ENCODE assay signal across 8 mouse cellular contexts in genomic region chr11:80428381-80429008, GRCm38 (mm10). TPM values are rescaled to one million over a fixed set of nuclear protein-coding genes. Genes with fewer than 3 reads are reported as not detected.
DNase-seq lines count a peak whose midpoint lies in the region; ATAC-seq and TF ChIP-seq lines count a peak whose summit lies in the region.

Gene Psmd11 (plus strand): TSS chr11:80428615.

- peak within 1 kb of the TSS; percentile 91 for H3K27ac ChIP-seq in heart, embryonic 12.5 days (ENCODE audit: poor library complexity, severe bottlenecking)
- H3K27ac ChIP-seq in kidney, postnatal 0 days = peak within 1 kb of the TSS; percentile 88
- peak within 1 kb of the TSS; percentile 80 for H3K27ac ChIP-seq in liver, embryonic 11.5 days (ENCODE audit: low read depth, low read length)
- peak within 1 kb of the TSS; percentile 79 for H3K27ac ChIP-seq in stomach, embryonic 14.5 days (ENCODE audit: low read length)

- peak within 1 kb of the TSS; percentile 98 for H3K9ac ChIP-seq in heart, embryonic 12.5 days
- H3K9ac ChIP-seq in kidney, postnatal 0 days (ENCODE audit: low read depth, low read length) = peak within 1 kb of the TSS; percentile 97
- peak within 1 kb of the TSS; percentile 96 for H3K9ac ChIP-seq in liver, embryonic 11.5 days (ENCODE audit: low read depth, low read length)
- H3K9ac ChIP-seq in stomach, embryonic 14.5 days (replicated peaks; ENCODE audit: low read depth, low read length) = peak within 1 kb of the TSS; percentile 97

- ATAC-seq in erythroid progenitor cell, adult 5-6 weeks (replicated peaks; ENCODE audit: low FRiP score, poor library complexity, severe bottlenecking) = peak; percentile 100
- ATAC-seq in heart, embryonic 12.5 days (ENCODE audit: insufficient number of reproducible peaks, low FRiP score) = peak; percentile 97
- peak; percentile 98 for ATAC-seq in kidney, postnatal 0 days (replicated peaks; ENCODE audit: low FRiP score, low read depth)
- peak; percentile 97 for ATAC-seq in liver, embryonic 11.5 days (replicated peaks; ENCODE audit: low FRiP score)
- ATAC-seq in stomach, embryonic 14.5 days (ENCODE audit: insufficient number of reproducible peaks, insufficient read depth, low FRiP score, low read depth) = peak; percentile 99

- peak within 1 kb of the TSS; percentile 96 for H3K4me3 ChIP-seq in heart, embryonic 12.5 days
- H3K4me3 ChIP-seq in kidney, postnatal 0 days (replicated peaks; ENCODE audit: low read depth, low read length) = peak within 1 kb of the TSS; percentile 100
- H3K4me3 ChIP-seq in liver, embryonic 11.5 days (ENCODE audit: low read depth, low read length) = peak within 1 kb of the TSS; percentile 87
- peak within 1 kb of the TSS; percentile 99 for H3K4me3 ChIP-seq in stomach, embryonic 14.5 days (ENCODE audit: low read depth, low read length)

- peak within 1 kb of the TSS; percentile 87 for H3K4me2 ChIP-seq in heart, embryonic 12.5 days
- peak within 1 kb of the TSS; percentile 81 for H3K4me2 ChIP-seq in kidney, postnatal 0 days (ENCODE audit: low read length)
- H3K4me2 ChIP-seq in liver, embryonic 11.5 days = peak within 1 kb of the TSS; percentile 81
- peak within 1 kb of the TSS; percentile 71 for H3K4me2 ChIP-seq in stomach, embryonic 14.5 days (replicated peaks; ENCODE audit: low read depth, low read length)

- H3K4me1 ChIP-seq in heart, embryonic 12.5 days (replicated peaks) = peaks cover 4% of the 10 kb centered on the region
- H3K4me1 ChIP-seq in kidney, postnatal 0 days (replicated peaks; ENCODE audit: insufficient read depth, low read length) = no peaks in the 10 kb centered on the region
- peaks cover 6% of the 10 kb centered on the region for H3K4me1 ChIP-seq in liver, embryonic 11.5 days (replicated peaks; ENCODE audit: control insufficient read depth, insufficient read depth, low read length)
- H3K4me1 ChIP-seq in stomach, embryonic 14.5 days (ENCODE audit: control insufficient read depth, insufficient read depth, low read length) = peaks cover 4% of the 10 kb centered on the region; the same call in 1 of the 2 replicates

- WGBS in heart, embryonic 12.5 days = under 1% methylated on average over 58 of the region's 58 CpGs
- WGBS in kidney, postnatal 0 days = under 1% methylated on average over 57 of the region's 58 CpGs
- under 1% methylated on average over 58 of the region's 58 CpGs for WGBS in liver, embryonic 11.5 days
- WGBS in stomach, embryonic 14.5 days = under 1% methylated on average over 58 of the region's 58 CpGs

- peak; percentile 96 for DNase-seq in CD4-positive helper T cell, adult 2 months (ENCODE audit: low read depth, low spot score)
- DNase-seq in brain, embryonic 18.5 days (ENCODE audit: low read depth, low spot score) = peak; percentile 93
- DNase-seq in kidney, postnatal 0 days (ENCODE audit: low spot score) = peak; percentile 99
- peak; percentile 93 for DNase-seq in liver, embryonic 11.5 days (ENCODE audit: low spot score)
- DNase-seq in naive thymus-derived CD4-positive, alpha-beta T cell, adult 2 months (ENCODE audit: low read depth) = peak; percentile 95

- H3K36me3 ChIP-seq in heart, embryonic 12.5 days = peaks cover 18% of the 10 kb centered on the region
- peaks cover 8% of the 10 kb centered on the region for H3K36me3 ChIP-seq in kidney, postnatal 0 days (ENCODE audit: insufficient read depth, low read length)
- peaks cover 13% of the 10 kb centered on the region for H3K36me3 ChIP-seq in liver, embryonic 11.5 days (ENCODE audit: control insufficient read depth, insufficient read depth, low read length)
- H3K36me3 ChIP-seq in stomach, embryonic 14.5 days (ENCODE audit: control insufficient read depth, insufficient read depth, low read length) = peaks cover 14% of the 10 kb centered on the region; the same call in 1 of the 2 replicates

- TF ChIP-seq CTCF in kidney, postnatal 0 days (IDR thresholded peaks at IDR 0.05; ENCODE audit: low read depth) = peak; percentile 88

- H3K27me3 ChIP-seq in heart, embryonic 12.5 days (replicated peaks) = no peaks in the 10 kb centered on the region
- H3K27me3 ChIP-seq in kidney, postnatal 0 days (ENCODE audit: insufficient read depth, low read length) = no peaks in the 10 kb centered on the region
- H3K27me3 ChIP-seq in liver, embryonic 11.5 days (replicated peaks; ENCODE audit: control insufficient read depth, insufficient read depth, low read length) = no peaks in the 10 kb centered on the region
- no peaks in the 10 kb centered on the region for H3K27me3 ChIP-seq in stomach, embryonic 14.5 days (ENCODE audit: control insufficient read depth, insufficient read depth, low read length)

- H3K9me3 ChIP-seq in heart, embryonic 12.5 days (replicated peaks) = no peaks in the 10 kb centered on the region
- H3K9me3 ChIP-seq in kidney, postnatal 0 days (replicated peaks; ENCODE audit: low read length) = no peaks in the 10 kb centered on the region
- H3K9me3 ChIP-seq in liver, embryonic 11.5 days (ENCODE audit: control insufficient read depth, low read length) = no peaks in the 10 kb centered on the region
- no peaks in the 10 kb centered on the region for H3K9me3 ChIP-seq in stomach, embryonic 14.5 days (ENCODE audit: control insufficient read depth, low read depth, low read length)

RNA-seq across cellular contexts. Expression of gene Psmd11, which starts in this region (rescaled TPM):
- 68.3 and 71.4 TPM in 2 replicates for total RNA-seq in erythroid progenitor cell, adult 5-6 weeks (2015; ENCODE audit: low replicate concordance)
- total RNA-seq in erythroid progenitor cell, adult 5-6 weeks (2017; ENCODE audit: low replicate concordance) = 68.3 and 100.0 TPM in 2 replicates
- 213 and 214 TPM in 2 replicates for polyA plus RNA-seq in heart, embryonic 12.5 days (2016; fragmentation: Nextera tagmentation; extraction: Ambion mirVana)
- polyA plus RNA-seq in kidney, postnatal 0 days (2015; fragmentation: Nextera tagmentation; extraction: Ambion mirVana) = 249 and 281 TPM in 2 replicates
- polyA plus RNA-seq in liver, embryonic 11.5 days (2014; fragmentation: Nextera tagmentation; extraction: Ambion mirVana) = 256 and 289 TPM in 2 replicates
- 278 and 324 TPM in 2 replicates for polyA plus RNA-seq in stomach, embryonic 14.5 days (2014; fragmentation: Nextera tagmentation; extraction: Ambion mirVana)

Comparison
In these comparisons a context has a peak if more than half of its experiments do, and no peak if none do; other contexts are left out.
1. Peak in every context shown above with its lines: DNase-seq, ATAC-seq, H3K4me3 ChIP-seq and H3K27ac ChIP-seq.